ENCODE assay signal across 17 mouse cellular contexts in genomic region chr7:141506278-141506677, GRCm38 (mm10). TPM values are rescaled to one million over a fixed set of nuclear protein-coding genes. Genes with fewer than 3 reads are reported as not detected.
DNase-seq lines count a peak whose midpoint lies in the region; ATAC-seq lines count a peak whose summit lies in the region.
"Had no signal": no experiment of that assay in that cellular context is flagged by ENCODE, and none has a peak within 500 bp of the region (broad histone marks: within the 10 kb centered on the region; RNA-seq: fewer than 3 reads in every experiment).

No protein-coding gene starts in this region.

- H3K27ac ChIP-seq in heart, embryonic 16.5 days (ENCODE audit: low read length): no peak overlapping the region
- no peak overlapping the region for H3K27ac ChIP-seq in embryonic facial prominence, embryonic 13.5 days
- peak overlapping the region; percentile 93 for H3K27ac ChIP-seq in liver, embryonic 13.5 days
- H3K27ac ChIP-seq: hindbrain, embryonic 12.5 days; neural tube, embryonic 13.5 days had no signal

- H3K4me1 ChIP-seq in heart, embryonic 16.5 days (ENCODE audit: control insufficient read depth, insufficient read depth, low read length): peaks cover 15% of the 10 kb centered on the region
- H3K4me1 ChIP-seq in embryonic facial prominence, embryonic 13.5 days: no peaks in the 10 kb centered on the region
- H3K4me1 ChIP-seq in liver, embryonic 13.5 days (replicated peaks): peaks cover 80% of the 10 kb centered on the region
- H3K4me1 ChIP-seq: hindbrain, embryonic 12.5 days; neural tube, embryonic 13.5 days had no signal

- H3K27me3 ChIP-seq in heart, embryonic 16.5 days (ENCODE audit: control insufficient read depth, insufficient read depth, low read length): no peaks in the 10 kb centered on the region
- no peaks in the 10 kb centered on the region for H3K27me3 ChIP-seq in embryonic facial prominence, embryonic 13.5 days
- no peaks in the 10 kb centered on the region for H3K27me3 ChIP-seq in liver, embryonic 13.5 days
- H3K27me3 ChIP-seq: hindbrain, embryonic 12.5 days; neural tube, embryonic 13.5 days had no signal

- no peak overlapping the region for H3K4me2 ChIP-seq in heart, embryonic 16.5 days (ENCODE audit: low read depth, low read length)
- H3K4me2 ChIP-seq in embryonic facial prominence, embryonic 13.5 days: no peak overlapping the region
- peak overlapping the region; percentile 77 for H3K4me2 ChIP-seq in liver, embryonic 13.5 days
- H3K4me2 ChIP-seq: hindbrain, embryonic 12.5 days; lung, embryonic 14.5 days; neural tube, embryonic 13.5 days had no signal

- intact Hi-C loops in heart, postnatal 14 days (cut with DNase I): no loop called here

- no peak for ATAC-seq in heart, embryonic 16.5 days (replicated peaks; ENCODE audit: extremely low read depth, insufficient read depth, low FRiP score)
- no peak for ATAC-seq in embryonic facial prominence, embryonic 13.5 days (ENCODE audit: insufficient number of reproducible peaks, insufficient read depth, low FRiP score, low TSS enrichment, low read depth)
- peak; percentile 67 for ATAC-seq in liver, embryonic 13.5 days (ENCODE audit: low read depth)

- DNase-seq in heart, postnatal 14 days: no peak
- DNase-seq in c-Kit-negative CD71-positive TER-119-positive erythroid progenitor cells, embryonic 14.5 days (ENCODE audit: low read depth, low spot score): peak; percentile 31
- DNase-seq in liver, embryonic 13.5 days: peak; percentile 23
- no peak for DNase-seq in kidney, postnatal 36 days
- no peak for DNase-seq in adrenal gland, adult (ENCODE audit: inconsistent age in 2 of 2, low spot score in 1 of 2)
- no peak for DNase-seq in cerebellum, adult 9-10 months
- DNase-seq: adrenal gland, adult 2 months; cerebellum, adult 8-10 months; kidney, adult 11 months; kidney, postnatal 25 days; left cerebral cortex, postnatal 4 days; lung, embryonic 14.5 days had no signal

- H3K36me3 ChIP-seq in heart, embryonic 16.5 days (ENCODE audit: control insufficient read depth, insufficient read depth): 0 out of 2 replicates have a peak, but pooled peaks cover 4% of the 10 kb centered on the region
- H3K36me3 ChIP-seq in embryonic facial prominence, embryonic 13.5 days: peaks cover 31% of the 10 kb centered on the region
- H3K36me3 ChIP-seq in liver, embryonic 13.5 days: peaks cover 51% of the 10 kb centered on the region

- no peak overlapping the region for H3K4me3 ChIP-seq in heart, embryonic 16.5 days (ENCODE audit: low read length)
- no peak overlapping the region for H3K4me3 ChIP-seq in embryonic facial prominence, embryonic 13.5 days
- H3K4me3 ChIP-seq in liver, embryonic 13.5 days (replicated peaks): peak overlapping the region; percentile 75
- H3K4me3 ChIP-seq: hindbrain, embryonic 12.5 days; neural tube, embryonic 13.5 days had no signal

- no peaks in the 10 kb centered on the region for H3K9me3 ChIP-seq in heart, embryonic 16.5 days (replicated peaks; ENCODE audit: control insufficient read depth, low read length)
- no peaks in the 10 kb centered on the region for H3K9me3 ChIP-seq in embryonic facial prominence, embryonic 13.5 days
- H3K9me3 ChIP-seq in liver, embryonic 13.5 days (replicated peaks): no peaks in the 10 kb centered on the region
- H3K9me3 ChIP-seq: hindbrain, embryonic 12.5 days; neural tube, embryonic 13.5 days had no signal

- H3K9ac ChIP-seq in heart, embryonic 16.5 days (ENCODE audit: low read length): 0 out of 2 replicates have a peak overlapping the region, but pooled peaks have one; percentile 20
- 0 out of 2 replicates have a peak overlapping the region, but pooled peaks have one; percentile 4 for H3K9ac ChIP-seq in embryonic facial prominence, embryonic 13.5 days
- peak overlapping the region; percentile 80 for H3K9ac ChIP-seq in liver, embryonic 13.5 days
- H3K9ac ChIP-seq: hindbrain, embryonic 12.5 days; lung, embryonic 14.5 days; neural tube, embryonic 13.5 days had no signal

- 61% methylated on average over 2 of the region's 2 CpGs for WGBS in heart, embryonic 16.5 days
- 86% methylated on average over 2 of the region's 2 CpGs for WGBS in embryonic facial prominence, embryonic 13.5 days
- 50% methylated on average over 2 of the region's 2 CpGs for WGBS in liver, embryonic 13.5 days (ENCODE audit: insufficient replicate concordance)

RNA-seq across cellular contexts. Expression of gene Tspan4, which starts 31.2 kb away (rescaled TPM):
- polyA plus RNA-seq in heart, embryonic 16.5 days (2015; fragmentation: Nextera tagmentation; extraction: Ambion mirVana): 61.0 and 61.5 TPM in 2 replicates
- 10 to 100 TPM; 24.0 to 31.2 TPM for total RNA-seq in heart, postnatal 14 days (2021)
- polyA plus RNA-seq in embryonic facial prominence, embryonic 13.5 days (2015; fragmentation: Nextera tagmentation; extraction: Ambion mirVana): 46.4 and 55.6 TPM in 2 replicates
- 49.3 and 49.7 TPM in 2 replicates for polyA plus RNA-seq in liver, embryonic 13.5 days (2015; fragmentation: Nextera tagmentation; extraction: Ambion mirVana)

RNA-seq across cellular contexts. Expression of gene Polr2l, which starts 31.3 kb away (rescaled TPM):
- 56.7 and 61.5 TPM in 2 replicates for polyA plus RNA-seq in heart, embryonic 16.5 days (2015; fragmentation: Nextera tagmentation; extraction: Ambion mirVana)
- total RNA-seq in heart, postnatal 14 days (2021): 10 to 100 TPM; 69.8 to 71.4 TPM
- polyA plus RNA-seq in embryonic facial prominence, embryonic 13.5 days (2015; fragmentation: Nextera tagmentation; extraction: Ambion mirVana): 64.5 and 70.3 TPM in 2 replicates
- 63.9 and 72.4 TPM in 2 replicates for polyA plus RNA-seq in liver, embryonic 13.5 days (2015; fragmentation: Nextera tagmentation; extraction: Ambion mirVana)

RNA-seq across cellular contexts. Expression of gene Chid1, which starts 33.4 kb away (rescaled TPM):
- polyA plus RNA-seq in heart, embryonic 16.5 days (2015; fragmentation: Nextera tagmentation; extraction: Ambion mirVana): 33.3 and 34.2 TPM in 2 replicates
- 10 to 100 TPM; 42.6 to 42.8 TPM for total RNA-seq in heart, postnatal 14 days (2021)
- polyA plus RNA-seq in embryonic facial prominence, embryonic 13.5 days (2015; fragmentation: Nextera tagmentation; extraction: Ambion mirVana): 34.6 and 40.5 TPM in 2 replicates
- 28.0 and 31.3 TPM in 2 replicates for polyA plus RNA-seq in liver, embryonic 13.5 days (2015; fragmentation: Nextera tagmentation; extraction: Ambion mirVana)

RNA-seq across cellular contexts. Expression of gene Cd151, which starts 39.1 kb away (rescaled TPM):
- polyA plus RNA-seq in heart, embryonic 16.5 days (2015; fragmentation: Nextera tagmentation; extraction: Ambion mirVana): 42.2 and 44.0 TPM in 2 replicates
- 100 to 1,000 TPM; 258 to 268 TPM for total RNA-seq in heart, postnatal 14 days (2021)
- 16.5 and 16.6 TPM in 2 replicates for polyA plus RNA-seq in embryonic facial prominence, embryonic 13.5 days (2015; fragmentation: Nextera tagmentation; extraction: Ambion mirVana)
- polyA plus RNA-seq in liver, embryonic 13.5 days (2015; fragmentation: Nextera tagmentation; extraction: Ambion mirVana): 4.1 and 5.0 TPM in 2 replicates

RNA-seq across cellular contexts. Expression of gene Cracr2b, which starts 45.4 kb away (rescaled TPM):
- polyA plus RNA-seq in heart, embryonic 16.5 days (2015; fragmentation: Nextera tagmentation; extraction: Ambion mirVana): 24.2 and 26.1 TPM in 2 replicates
- total RNA-seq in heart, postnatal 14 days (2021): 10 to 100 TPM; 25.2 to 27.9 TPM
- 11.5 and 12.7 TPM in 2 replicates for polyA plus RNA-seq in embryonic facial prominence, embryonic 13.5 days (2015; fragmentation: Nextera tagmentation; extraction: Ambion mirVana)
- polyA plus RNA-seq in liver, embryonic 13.5 days (2015; fragmentation: Nextera tagmentation; extraction: Ambion mirVana): 3.6 and 4.0 TPM in 2 replicates
- total RNA-seq: monocyte, adult 5-6 weeks had no signal

Comparison
In these comparisons a context has a peak if more than half of its experiments do, and no peak if none do; other contexts are left out.
1. H3K9ac ChIP-seq: peak in every context shown above with its lines; median percentile 80 in liver, embryonic 13.5 days; 20 in heart, embryonic 16.5 days; 4 in embryonic facial prominence, embryonic 13.5 days.
2. DNase-seq: peak in c-Kit-negative CD71-positive TER-119-positive erythroid progenitor cells, embryonic 14.5 days (single experiment) and liver, embryonic 13.5 days (single experiment); none in heart, postnatal 14 days (0 of 2), kidney, postnatal 36 days (0 of 2), adrenal gland, adult (0 of 2) and cerebellum, adult 9-10 months (single experiment).